Mouse (Mus musculus) adrenal gland, postnatal 25 days (tissue): ENCODE measurements around the gene S100pbp. TPM values are rescaled to one million over a fixed set of nuclear protein-coding genes. Genes with fewer than 3 reads are reported as not detected.

Experiments
- DNase-seq: peaks from one replicate; pipeline ENCODE4 v3.0.0; 2021; ENCODE audit warnings: mixed read lengths
- long read RNA-seq: library from polyadenylated mRNA; stranded (forward); transcript quantifications from one replicate; pipeline ENCODE4 v2.0.0, GENCODE M21; 2021
- total RNA-seq: library from RNA; stranded (reverse); gene quantifications from 2 replicates; pipeline ENCODE4 v1.2.3, GENCODE M21; 2021

The S100pbp gene
- 25.1 and 27.5 TPM in 2 replicates for total RNA-seq
- long read RNA-seq, partial matches to known transcripts, result 0 of 1 reads
- long read RNA-seq, other reads (novel, unspliced or antisense), result 1 of 1 reads

GRCm38 (mm10) chr4:129189542-129190519 is at the start of gene S100pbp, which contains the start of gene Yars:
Gene S100pbp (minus strand): TSS chr4:129189727.
Gene Yars (plus strand): TSS chr4:129189760.
- peak; percentile 98 for DNase-seq

- peak; percentile 75 for DNase-seq
These were observed 49.5 kb upstream of the S100pbp start for GRCm38 (mm10) chr4:129239075-129239474.

- no peak for DNase-seq
These were observed 49.1 kb upstream of the S100pbp start for GRCm38 (mm10) chr4:129238579-129239016.

GRCm38 (mm10) chr4:129237843-129238441 is 48.4 kb upstream of the S100pbp start:
- DNase-seq, result no peak

GRCm38 (mm10) chr4:129236236-129236813 is 46.8 kb upstream of the S100pbp start:
- no peak for DNase-seq

GRCm38 (mm10) chr4:129235147-129235546 is 45.6 kb upstream of the S100pbp start:
- DNase-seq, result no peak

GRCm38 (mm10) chr4:129234488-129234887 is 45.0 kb upstream of the S100pbp start:
- DNase-seq, result no peak

GRCm38 (mm10) chr4:129232561-129233360 is 43.2 kb upstream of the S100pbp start:
- DNase-seq, result no peak

- peak; percentile 59 for DNase-seq
These were observed 42.3 kb upstream of the S100pbp start for GRCm38 (mm10) chr4:129231594-129232450.

- no peak for DNase-seq
These were observed 41.4 kb upstream of the S100pbp start for GRCm38 (mm10) chr4:129230926-129231325.

- no peak for DNase-seq
These were observed 38.5 kb upstream of the S100pbp start for GRCm38 (mm10) chr4:129227985-129228381.

- DNase-seq, result no peak
These were observed 37.9 kb upstream of the S100pbp start for GRCm38 (mm10) chr4:129227170-129227984.

GRCm38 (mm10) chr4:129226441-129226963 is 37.0 kb upstream of the S100pbp start:
- no peak for DNase-seq

- no peak for DNase-seq
These were observed 35.8 kb upstream of the S100pbp start for GRCm38 (mm10) chr4:129225315-129225714.

- no peak for DNase-seq
These were observed 34.1 kb upstream of the S100pbp start for GRCm38 (mm10) chr4:129223421-129224281.

- DNase-seq, result no peak
These were observed 32.7 kb upstream of the S100pbp start for GRCm38 (mm10) chr4:129222019-129222925.
